Mouse (Mus musculus) lung, postnatal 0 days (tissue): ENCODE results near the gene Zfr. TPM values are rescaled to one million over a fixed set of nuclear protein-coding genes. Genes with fewer than 3 reads are reported as not detected.
"Not testable (repeated sequence)": the region's sequence is repeated elsewhere in the genome, so short reads cannot be mapped to it uniquely, and the experiment has no call there.

Source experiments
- ATAC-seq: fragments of 200-750 bp; cut with Nextera tagmentation; 2 replicates; pipeline ENCODE4 v1.8.0; 2017; ENCODE audit warnings: moderate library complexity
- DNase-seq: peaks from one replicate; pipeline ENCODE4 v3.0.0-alpha.2; 2016; ENCODE audit warnings: low spot score
- H3K27ac ChIP-seq: fragments of 300-500 bp; sonication (generic); 2 replicates; pipeline ENCODE4 v1.5.1; 2014; ENCODE audit warnings: antibody characterized with exemption, mild to moderate bottlenecking, low read length, mixed read lengths
- H3K27me3 ChIP-seq: fragments of 300-500 bp; sonication (generic); replicated peaks from 2 replicates; pipeline ENCODE4 v1.6.1; 2014; ENCODE audit warnings: low read length, mixed read lengths; ENCODE audit not compliant: insufficient read depth
- H3K36me3 ChIP-seq: fragments of 300-500 bp; sonication (generic); 2 replicates; pipeline ENCODE4 v1.6.1; 2014; ENCODE audit warnings: low read length, mixed read lengths; ENCODE audit not compliant: insufficient read depth
- H3K4me1 ChIP-seq: fragments of 300-500 bp; sonication (generic); 2 replicates; pipeline ENCODE4 v1.6.1; 2014; ENCODE audit warnings: antibody characterized with exemption, low read depth, low read length, mixed read lengths; ENCODE audit not compliant: insufficient read depth
- H3K4me2 ChIP-seq: fragments of 300-500 bp; sonication (generic); replicated peaks from 2 replicates; pipeline ENCODE4 v1.6.1; 2014; ENCODE audit warnings: low read depth, mild to moderate bottlenecking, low read length, moderate library complexity, mixed read lengths
- H3K4me3 ChIP-seq: fragments of 300-500 bp; sonication (generic); 2 replicates; pipeline ENCODE4 v1.5.1; 2014; ENCODE audit warnings: low read depth, low read length
- H3K9ac ChIP-seq: fragments of 300-500 bp; sonication (generic); replicated peaks from 2 replicates; pipeline ENCODE4 v1.6.1; 2014; ENCODE audit warnings: low read depth, mild to moderate bottlenecking
- H3K9me3 ChIP-seq: fragments of 300-500 bp; sonication (generic); 2 replicates; pipeline ENCODE4 v1.6.1; 2016; ENCODE audit warnings: low read length, mixed read lengths
- CTCF ChIP-seq: IDR thresholded peaks from 2 replicates; pipeline ENCODE4 v1.5.1; 2016; ENCODE audit warnings: antibody characterized with exemption, mild to moderate bottlenecking
- EP300 ChIP-seq: IDR thresholded peaks from 2 replicates; pipeline ENCODE4 v1.6.1; 2016; ENCODE audit warnings: antibody characterized with exemption, mild to moderate bottlenecking, control low read depth
- WGBS: fragments of 180-500 bp; shearing (Covaris S2); extraction: QIAGEN DNeasy Blood & Tissue Kit; methylation state at CpG from one replicate; pipeline ENCODE4 v1.1.7; 2014; 5-methylcytosine and 5-hydroxymethylcytosine counted together
- polyA plus RNA-seq: library from polyadenylated mRNA; unstranded; fragments of >200 nt; fragmentation: Nextera tagmentation; extraction: Ambion mirVana; gene quantifications from 2 replicates; pipeline ENCODE4 v1.2.1, GENCODE M21; 2015

Gene Zfr
- polyA plus RNA-seq, 1 experiment from 2014 or later, result 91.9 TPM

GRCm38 (mm10) chr15:12114546-12114945, 3.1 kb upstream of the Zfr start:
- Histone ChIP-seq H3K4me3 (no peak overlapping the region), H3K4me1 (no peaks in the 10 kb centered on the region), H3K9me3 (no peaks in the 10 kb centered on the region), H3K27ac (no peak overlapping the region), H3K9ac (no peak overlapping the region), H3K27me3 (no peaks in the 10 kb centered on the region), H3K4me2 (no peak overlapping the region), H3K36me3 (no peaks in the 10 kb centered on the region)
- ATAC-seq (no peak), DNase-seq (no peak)
- WGBS, result 39% methylated on average over 6 of the region's 6 CpGs
- peak; percentile 45; the same call in 1 of the 2 replicates for TF ChIP-seq EP300
- no peak for TF ChIP-seq CTCF

- Histone ChIP-seq H3K9ac (no peak overlapping the region), H3K9me3 (no peaks in the 10 kb centered on the region), H3K4me2 (no peak overlapping the region), H3K27me3 (no peaks in the 10 kb centered on the region), H3K36me3 (no peaks in the 10 kb centered on the region), H3K27ac (no peak overlapping the region), H3K4me3 (no peak overlapping the region), H3K4me1 (no peaks in the 10 kb centered on the region)
- ATAC-seq (no peak), DNase-seq (peak; percentile 22)
- WGBS, result 47% methylated on average over 6 of the region's 6 CpGs
- TF ChIP-seq EP300, result no peak
These were observed 1.9 kb upstream of the Zfr start for GRCm38 (mm10) chr15:12115722-12116230.

GRCm38 (mm10) chr15:12118093-12118431, 431 bp downstream of the Zfr start:
- Histone ChIP-seq H3K4me2 (peak overlapping the region; percentile 67), H3K4me3 (peak overlapping the region; percentile 98), H3K36me3 (no peaks in the 10 kb centered on the region), H3K9ac (peak overlapping the region; percentile 98), H3K9me3 (no peaks in the 10 kb centered on the region), H3K27ac (peak overlapping the region; percentile 96), H3K27me3 (no peaks in the 10 kb centered on the region), H3K4me1 (no peaks in the 10 kb centered on the region)
- no peak for TF ChIP-seq CTCF
- TF ChIP-seq EP300, result no peak
- DNase-seq (peak; percentile 31), ATAC-seq (peak; percentile 44)
- 6% methylated on average over 5 of the region's 43 CpGs for WGBS

- H3K36me3 ChIP-seq, result no peaks in the 10 kb centered on the region
- TF ChIP-seq CTCF, result no peak
- no peak for TF ChIP-seq EP300
- peak overlapping the region; percentile 67 for H3K4me2 ChIP-seq
- DNase-seq, result peak; percentile 84
- peak overlapping the region; percentile 98 for H3K4me3 ChIP-seq
- under 1% methylated on average over 39 of the region's 61 CpGs for WGBS
- H3K27me3 ChIP-seq, result no peaks in the 10 kb centered on the region
- peak overlapping the region; percentile 98 for H3K9ac ChIP-seq
- peak overlapping the region; percentile 96 for H3K27ac ChIP-seq
- peak; percentile 63 for ATAC-seq
- H3K9me3 ChIP-seq, result no peaks in the 10 kb centered on the region
- H3K4me1 ChIP-seq, result no peaks in the 10 kb centered on the region
These were observed 949 bp downstream of the Zfr start for GRCm38 (mm10) chr15:12118432-12119128.

GRCm38 (mm10) chr15:12119129-12119466, 1.5 kb downstream of the Zfr start:
- Histone ChIP-seq H3K27ac (peak overlapping the region; percentile 96; the same call in 1 of the 2 replicates), H3K4me1 (no peaks in the 10 kb centered on the region), H3K9me3 (no peaks in the 10 kb centered on the region), H3K4me3 (peak overlapping the region; percentile 98), H3K27me3 (no peaks in the 10 kb centered on the region), H3K36me3 (no peaks in the 10 kb centered on the region), H3K9ac (peak overlapping the region; percentile 98), H3K4me2 (peak overlapping the region; percentile 67)
- DNase-seq (no peak), ATAC-seq (no peak)
- TF ChIP-seq CTCF (no peak), EP300 (no peak)
- 3% methylated on average over 7 of the region's 7 CpGs for WGBS

GRCm38 (mm10) chr15:12124913-12125312, 7.3 kb downstream of the Zfr start:
- no peak overlapping the region for H3K4me2 ChIP-seq
- WGBS, result 95% methylated on average over 1 of the region's 1 CpGs
- H3K9me3 ChIP-seq, result no peaks in the 10 kb centered on the region
- DNase-seq (no peak), ATAC-seq (no peak)
- no peak overlapping the region for H3K4me3 ChIP-seq
- no peaks in the 10 kb centered on the region for H3K27me3 ChIP-seq
- no peak overlapping the region for H3K27ac ChIP-seq
- H3K4me1 ChIP-seq, result no peaks in the 10 kb centered on the region
- H3K36me3 ChIP-seq, result no peaks in the 10 kb centered on the region
- H3K9ac ChIP-seq, result no peak overlapping the region
- TF ChIP-seq CTCF, result no peak
- TF ChIP-seq EP300, result no peak

GRCm38 (mm10) chr15:12130871-12131270, 13.2 kb downstream of the Zfr start:
- WGBS, result 89% methylated on average over 3 of the region's 3 CpGs
- DNase-seq, ATAC-seq, H3K36me3 ChIP-seq, H3K4me1 ChIP-seq, H3K4me2 ChIP-seq, H3K27ac ChIP-seq, H3K27me3 ChIP-seq, H3K4me3 ChIP-seq, H3K9ac ChIP-seq, H3K9me3 ChIP-seq: not testable (repeated sequence)
